Mouse (Mus musculus) lung, embryonic 16.5 days (tissue): ENCODE measurements around the gene Atp8a2. TPM values are rescaled to one million over a fixed set of nuclear protein-coding genes. Genes with fewer than 3 reads are reported as not detected.

Experiments
- ATAC-seq: fragments of 200-750 bp; cut with Nextera tagmentation; 2 replicates; pipeline ENCODE4 v1.8.0; 2017; ENCODE audit warnings: low read depth, mild to moderate bottlenecking, moderate library complexity
- H3K27ac ChIP-seq: fragments of 300-500 bp; sonication (generic); 2 replicates; pipeline ENCODE4 v1.5.1; 2014; ENCODE audit warnings: mild to moderate bottlenecking, control low read depth, low read length
- H3K27me3 ChIP-seq: fragments of 300-500 bp; sonication (generic); 2 replicates; pipeline ENCODE4 v1.6.1; 2014; ENCODE audit warnings: low read depth, low read length, mixed read lengths; ENCODE audit not compliant: control insufficient read depth, insufficient read depth
- H3K36me3 ChIP-seq: fragments of 300-500 bp; sonication (generic); 2 replicates; pipeline ENCODE4 v1.6.1; 2014; ENCODE audit warnings: low read length; ENCODE audit not compliant: control insufficient read depth, insufficient read depth
- H3K4me1 ChIP-seq: fragments of 300-500 bp; sonication (generic); replicated peaks from 2 replicates; pipeline ENCODE4 v1.6.1; 2014; ENCODE audit warnings: low read length, mixed read lengths; ENCODE audit not compliant: control insufficient read depth, insufficient read depth
- H3K4me2 ChIP-seq: fragments of 300-500 bp; sonication (generic); 2 replicates; pipeline ENCODE4 v1.6.1; 2014; ENCODE audit warnings: low read depth, low read length, control low read depth
- H3K4me3 ChIP-seq: fragments of 300-500 bp; sonication (generic); 2 replicates; pipeline ENCODE4 v1.5.1; 2014; ENCODE audit warnings: mild to moderate bottlenecking, low read length, control low read depth
- H3K9ac ChIP-seq: fragments of 300-500 bp; sonication (generic); 2 replicates; pipeline ENCODE4 v1.6.1; 2014; ENCODE audit warnings: low read length, control low read depth
- H3K9me3 ChIP-seq: fragments of 300-500 bp; sonication (generic); 2 replicates; pipeline ENCODE4 v1.6.1; 2016; ENCODE audit warnings: low read length; ENCODE audit not compliant: control insufficient read depth
- WGBS: fragments of 180-500 bp; shearing (Covaris S2); extraction: QIAGEN DNeasy Blood & Tissue Kit; methylation state at CpG from one replicate; pipeline ENCODE4 v1.1.7; 2014; 5-methylcytosine and 5-hydroxymethylcytosine counted together
- polyA plus RNA-seq: library from polyadenylated mRNA; unstranded; fragments of >200 nt; fragmentation: Nextera tagmentation; extraction: Ambion mirVana; gene quantifications from 2 replicates; pipeline ENCODE4 v1.2.1, GENCODE M21; 2015

Atp8a2 gene
- polyA plus RNA-seq, 1 experiment from 2014 or later, result 0.88 TPM

- WGBS, result 39% methylated on average over 12 of the region's 12 CpGs
- H3K4me3 ChIP-seq, result no peak overlapping the region
- no peaks in the 10 kb centered on the region for H3K9me3 ChIP-seq
- peaks cover 18% of the 10 kb centered on the region for H3K27me3 ChIP-seq
- peaks cover 4% of the 10 kb centered on the region for H3K4me1 ChIP-seq
- ATAC-seq, result no peak
- H3K4me2 ChIP-seq, result no peak overlapping the region
- H3K27ac ChIP-seq, result no peak overlapping the region
- no peak overlapping the region for H3K9ac ChIP-seq
- no peaks in the 10 kb centered on the region for H3K36me3 ChIP-seq
Measured at GRCm38 (mm10) chr14:60172286-60173055, 24.5 kb downstream of the Atp8a2 start.

DNA sequence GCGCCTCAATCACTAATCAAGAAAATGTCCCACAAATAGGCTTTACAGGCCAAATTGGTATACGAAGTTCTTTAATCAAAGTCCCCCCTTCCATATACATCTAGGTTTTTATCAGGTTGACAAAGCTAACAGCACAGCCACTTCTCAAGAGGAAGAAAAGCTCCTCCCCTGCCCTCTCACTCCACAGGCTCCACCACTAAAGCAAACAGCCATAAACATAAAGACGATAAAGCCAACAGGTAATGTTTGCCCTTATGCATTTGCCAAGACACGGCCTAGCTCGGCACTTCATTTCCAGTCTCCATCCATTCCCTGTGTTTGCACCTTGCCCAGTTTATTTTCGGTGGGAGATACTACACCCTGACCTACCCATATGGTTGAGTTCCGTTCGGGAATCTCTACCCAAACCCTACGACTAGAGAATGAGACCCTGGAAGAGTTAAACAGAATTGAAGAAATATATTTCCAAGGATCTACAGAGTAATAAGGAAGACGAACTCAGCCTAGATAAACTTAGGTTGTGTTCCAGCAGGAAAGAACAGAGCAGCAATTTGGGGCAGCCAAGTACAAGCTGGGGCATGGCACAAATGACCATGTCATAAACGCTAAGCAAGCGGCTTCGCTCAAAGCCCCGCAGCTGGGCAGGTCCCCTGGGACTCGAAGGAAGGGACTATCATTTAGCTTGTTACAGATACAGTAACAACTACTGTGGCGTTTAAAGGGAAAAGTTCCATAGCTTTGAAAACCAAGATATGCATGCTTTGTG lies 26.0 kb downstream of the Atp8a2 start:
- Histone ChIP-seq H3K9me3 (no peaks in the 10 kb centered on the region), H3K27ac (no peak overlapping the region), H3K36me3 (no peaks in the 10 kb centered on the region), H3K4me3 (no peak overlapping the region), H3K27me3 (peaks cover 5% of the 10 kb centered on the region), H3K4me1 (no peaks in the 10 kb centered on the region; the same call in 1 of the 2 replicates), H3K9ac (no peak overlapping the region), H3K4me2 (no peak overlapping the region)
- ATAC-seq, result no peak
- 68% methylated on average over 16 of the region's 16 CpGs for WGBS

GRCm38 (mm10) chr14:60163367-60163766 lies 33.6 kb downstream of the Atp8a2 start:
- no peak overlapping the region for H3K4me2 ChIP-seq
- no peak overlapping the region for H3K9ac ChIP-seq
- WGBS, result 87% methylated on average over 3 of the region's 3 CpGs
- H3K27me3 ChIP-seq, result no peaks in the 10 kb centered on the region
- no peak for ATAC-seq
- H3K27ac ChIP-seq, result no peak overlapping the region
- H3K9me3 ChIP-seq, result no peaks in the 10 kb centered on the region
- no peaks in the 10 kb centered on the region for H3K36me3 ChIP-seq
- H3K4me3 ChIP-seq, result no peak overlapping the region
- H3K4me1 ChIP-seq, result no peaks in the 10 kb centered on the region

GRCm38 (mm10) chr14:60152373-60152772 lies 44.6 kb downstream of the Atp8a2 start:
- Histone ChIP-seq H3K36me3 (no peaks in the 10 kb centered on the region), H3K27me3 (no peaks in the 10 kb centered on the region), H3K4me1 (no peaks in the 10 kb centered on the region), H3K9me3 (no peaks in the 10 kb centered on the region), H3K4me3 (no peak overlapping the region), H3K27ac (no peak overlapping the region), H3K4me2 (no peak overlapping the region), H3K9ac (no peak overlapping the region)
- 73% methylated on average over 11 of the region's 11 CpGs for WGBS
- ATAC-seq, result no peak

GRCm38 (mm10) chr14:60148893-60149292 lies 48.1 kb downstream of the Atp8a2 start:
- Histone ChIP-seq H3K9ac (no peak overlapping the region), H3K9me3 (no peaks in the 10 kb centered on the region), H3K4me3 (no peak overlapping the region), H3K4me1 (no peaks in the 10 kb centered on the region), H3K27me3 (no peaks in the 10 kb centered on the region), H3K36me3 (no peaks in the 10 kb centered on the region), H3K4me2 (no peak overlapping the region), H3K27ac (no peak overlapping the region)
- no peak for ATAC-seq
- WGBS, result 42% methylated on average over 3 of the region's 3 CpGs

DNA sequence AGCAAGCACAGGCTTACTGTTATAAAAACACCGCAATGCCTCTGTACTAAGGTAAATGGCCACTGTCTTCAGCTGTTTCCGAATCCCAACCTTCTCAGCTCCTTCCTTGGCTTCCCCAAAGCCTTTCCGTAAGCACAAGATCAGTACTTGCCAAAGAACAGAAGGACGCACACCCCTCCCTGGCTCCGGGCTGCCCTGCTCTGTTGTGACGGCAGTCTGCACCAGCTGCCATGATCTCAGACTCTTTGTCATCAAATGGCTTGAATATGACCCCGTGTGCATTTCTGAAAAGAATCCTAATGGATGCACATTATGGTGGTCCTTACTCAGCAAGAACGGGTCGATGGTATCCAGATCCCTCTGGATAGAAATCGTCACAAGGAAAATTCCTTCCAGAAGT lies 53.7 kb downstream of the Atp8a2 start:
- Histone ChIP-seq H3K9me3 (no peaks in the 10 kb centered on the region), H3K4me2 (no peak overlapping the region), H3K9ac (no peak overlapping the region), H3K27ac (no peak overlapping the region), H3K4me1 (no peaks in the 10 kb centered on the region), H3K27me3 (no peaks in the 10 kb centered on the region), H3K36me3 (no peaks in the 10 kb centered on the region), H3K4me3 (no peak overlapping the region)
- ATAC-seq, result no peak
- WGBS, result 69% methylated on average over 10 of the region's 10 CpGs

DNA sequence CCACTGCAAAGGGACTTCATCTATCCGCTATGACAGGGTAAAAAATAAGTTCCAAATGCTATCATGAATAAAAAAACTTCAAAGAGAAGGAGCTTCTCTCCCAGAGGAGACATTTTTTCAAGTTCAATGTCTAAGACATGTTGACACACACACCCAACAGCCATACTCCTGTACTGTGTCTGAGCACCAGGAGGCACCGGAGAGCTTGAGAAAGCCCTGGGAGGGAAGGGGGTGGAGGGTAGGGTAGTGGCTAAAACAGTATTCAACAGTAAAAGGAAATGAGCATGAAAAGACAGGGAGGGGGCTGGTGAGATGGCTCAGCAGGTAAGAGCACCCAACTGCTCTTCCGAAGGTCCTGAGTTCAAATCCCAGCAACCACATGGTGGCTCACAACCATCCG lies 58.6 kb downstream of the Atp8a2 start:
- no peaks in the 10 kb centered on the region for H3K4me1 ChIP-seq
- H3K9me3 ChIP-seq, result no peaks in the 10 kb centered on the region
- WGBS, result 84% methylated on average over 3 of the region's 4 CpGs
- ATAC-seq, result no peak
- H3K4me2 ChIP-seq, result no peak overlapping the region
- H3K27me3 ChIP-seq, result no peaks in the 10 kb centered on the region
- H3K36me3 ChIP-seq, result no peaks in the 10 kb centered on the region
- no peak overlapping the region for H3K4me3 ChIP-seq
- no peak overlapping the region for H3K27ac ChIP-seq
- H3K9ac ChIP-seq, result no peak overlapping the region

DNA sequence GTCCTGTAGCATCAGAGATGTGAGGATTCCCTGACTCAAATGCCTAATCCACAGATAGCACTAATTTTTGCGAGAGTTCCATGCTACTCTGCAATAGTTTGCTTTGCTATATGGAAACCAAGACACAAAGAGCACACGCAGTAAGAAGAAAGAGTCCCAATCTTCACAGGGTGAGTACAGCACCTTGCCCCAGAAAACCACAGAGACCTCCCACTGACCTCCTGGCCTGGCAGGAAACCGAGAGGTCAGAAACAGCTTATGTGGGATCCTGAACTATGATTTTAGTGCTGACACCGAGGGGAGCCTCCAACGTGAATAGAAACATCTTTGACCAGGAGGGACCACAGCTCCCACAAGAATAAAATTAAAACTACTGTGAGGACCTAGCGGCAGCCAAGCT lies 59.2 kb downstream of the Atp8a2 start:
- WGBS, result 64% methylated on average over 6 of the region's 6 CpGs
- Histone ChIP-seq H3K36me3 (no peaks in the 10 kb centered on the region), H3K4me2 (no peak overlapping the region), H3K27ac (no peak overlapping the region), H3K4me1 (no peaks in the 10 kb centered on the region), H3K9ac (no peak overlapping the region), H3K4me3 (no peak overlapping the region), H3K9me3 (no peaks in the 10 kb centered on the region), H3K27me3 (no peaks in the 10 kb centered on the region)
- no peak for ATAC-seq

GRCm38 (mm10) chr14:60135801-60136200 lies 61.2 kb downstream of the Atp8a2 start:
- Histone ChIP-seq H3K4me2 (no peak overlapping the region), H3K36me3 (no peaks in the 10 kb centered on the region), H3K4me1 (no peaks in the 10 kb centered on the region), H3K27ac (no peak overlapping the region), H3K27me3 (no peaks in the 10 kb centered on the region), H3K9ac (no peak overlapping the region), H3K4me3 (no peak overlapping the region), H3K9me3 (no peaks in the 10 kb centered on the region)
- 80% methylated on average over 4 of the region's 4 CpGs for WGBS
- ATAC-seq, result no peak
